Mouse (Mus musculus) liver, postnatal 0 days (tissue): ENCODE results near the gene Ccdc62. TPM values are rescaled to one million over a fixed set of nuclear protein-coding genes. Genes with fewer than 3 reads are reported as not detected.

Experiments used
- ATAC-seq: fragments of 200-750 bp; cut with Nextera tagmentation; 2 replicates; pipeline ENCODE4 v1.8.0; 2017; ENCODE audit warnings: mild to moderate bottlenecking, moderate library complexity
- DNase-seq: peaks from one replicate; pipeline ENCODE4 v3.0.0-alpha.2; 2016
- H3K27ac ChIP-seq: fragments of 300-500 bp; sonication (generic); 2 replicates; pipeline ENCODE4 v1.5.1; 2014; ENCODE audit warnings: antibody characterized with exemption, moderate library complexity, mild to moderate bottlenecking, low read depth
- H3K27me3 ChIP-seq: fragments of 300-500 bp; sonication (generic); 2 replicates; pipeline ENCODE4 v1.6.1; 2014; ENCODE audit warnings: low read length, control low read depth, mixed read lengths; ENCODE audit not compliant: insufficient read depth
- H3K36me3 ChIP-seq: fragments of 300-500 bp; sonication (generic); replicated peaks from 2 replicates; pipeline ENCODE4 v1.6.1; 2014; ENCODE audit warnings: mild to moderate bottlenecking, control low read depth, low read length, moderate library complexity, mixed read lengths; ENCODE audit not compliant: insufficient read depth
- H3K4me1 ChIP-seq: fragments of 300-500 bp; sonication (generic); 2 replicates; pipeline ENCODE4 v1.6.1; 2014; ENCODE audit warnings: antibody characterized with exemption, mild to moderate bottlenecking, control low read depth; ENCODE audit not compliant: insufficient read depth
- H3K4me2 ChIP-seq: fragments of 300-500 bp; sonication (generic); 2 replicates; pipeline ENCODE4 v1.6.1; 2014; ENCODE audit warnings: low read depth, mild to moderate bottlenecking, low read length, moderate library complexity, mixed read lengths
- H3K4me3 ChIP-seq: fragments of 300-500 bp; sonication (generic); 2 replicates; pipeline ENCODE4 v1.5.1; 2014; ENCODE audit warnings: low read depth, low read length
- H3K9ac ChIP-seq: fragments of 300-500 bp; sonication (generic); replicated peaks from 2 replicates; pipeline ENCODE4 v1.6.1; 2014; ENCODE audit warnings: mild to moderate bottlenecking, moderate library complexity
- H3K9me3 ChIP-seq: fragments of 300-500 bp; sonication (generic); 2 replicates; pipeline ENCODE4 v1.6.1; 2016; ENCODE audit warnings: mild to moderate bottlenecking, control low read depth, low read length, mixed read lengths
- CTCF ChIP-seq: sonication (generic); IDR thresholded peaks from 2 replicates; pipeline ENCODE4 v1.5.1; 2016; ENCODE audit warnings: antibody characterized with exemption, low read depth
- EP300 ChIP-seq: IDR thresholded peaks from 2 replicates; pipeline ENCODE4 v1.6.1; 2016; ENCODE audit warnings: antibody characterized with exemption, low read depth, mild to moderate bottlenecking
- WGBS: fragments of 180-500 bp; shearing (Covaris S2); extraction: QIAGEN DNeasy Blood & Tissue Kit; methylation state at CpG from one replicate; pipeline ENCODE4 v1.1.7; 2014; ENCODE audit not compliant: insufficient replicate concordance; 5-methylcytosine and 5-hydroxymethylcytosine counted together
- polyA plus RNA-seq: library from polyadenylated mRNA; unstranded; fragments of >200 nt; fragmentation: Nextera tagmentation; extraction: Ambion mirVana; gene quantifications from 2 replicates; pipeline ENCODE4 v1.2.1, GENCODE M21; 2015

Gene Ccdc62
- polyA plus RNA-seq, 1 experiment from 2014 or later = 3.1 TPM

DNA sequence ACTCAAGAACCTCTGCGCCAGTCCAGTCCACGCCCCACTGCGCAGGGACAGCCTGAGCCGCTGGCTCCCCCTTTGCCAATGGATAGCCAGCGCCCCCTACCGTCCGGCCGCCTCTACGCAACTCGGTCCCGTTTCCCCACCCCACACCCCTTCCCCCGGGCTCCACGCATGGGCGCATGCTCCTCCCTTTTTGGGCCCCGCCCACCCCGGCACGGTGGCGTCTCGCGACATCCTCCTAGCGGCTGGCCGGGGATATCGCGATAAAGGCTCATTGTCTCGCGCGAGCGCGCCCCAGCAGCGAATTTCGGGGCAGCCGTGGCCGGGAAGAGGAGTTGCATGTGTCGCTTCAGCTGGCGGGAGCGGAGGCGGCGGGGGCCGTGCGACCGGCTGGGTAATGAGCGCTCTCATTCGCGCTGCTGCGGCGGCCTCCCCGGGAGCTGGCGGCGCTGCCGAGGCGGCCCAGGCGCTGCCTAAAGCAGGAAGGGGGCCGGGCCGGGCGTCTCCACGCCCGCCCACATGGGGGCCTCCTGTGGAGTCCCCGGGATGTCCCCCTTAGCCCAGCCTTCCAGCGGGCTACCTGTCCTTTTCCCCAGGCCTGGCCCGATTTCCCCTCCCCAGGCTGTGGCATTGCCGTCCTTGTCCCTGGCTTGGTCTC lies 23.4 kb upstream of the Ccdc62 start, which contains the start of gene Denr:
Gene Denr, plus strand, starts transcription at position 200 of the 655 bp plus-strand sequence.
- Histone ChIP-seq H3K36me3 (peaks cover 19% of the 10 kb centered on the region), H3K27ac (peak within 1 kb of the TSS; percentile 81), H3K4me2 (peak within 1 kb of the TSS; percentile 93), H3K27me3 (no peaks in the 10 kb centered on the region), H3K4me3 (peak within 1 kb of the TSS; percentile 87), H3K9me3 (no peaks in the 10 kb centered on the region), H3K4me1 (peaks cover 10% of the 10 kb centered on the region), H3K9ac (peak within 1 kb of the TSS; percentile 98)
- ATAC-seq (peak; percentile 98), DNase-seq (peak; percentile 100)
- WGBS = under 1% methylated on average over 40 of the region's 61 CpGs
- TF ChIP-seq EP300 = peak; percentile 97
- peak; percentile 99 for TF ChIP-seq CTCF

DNA sequence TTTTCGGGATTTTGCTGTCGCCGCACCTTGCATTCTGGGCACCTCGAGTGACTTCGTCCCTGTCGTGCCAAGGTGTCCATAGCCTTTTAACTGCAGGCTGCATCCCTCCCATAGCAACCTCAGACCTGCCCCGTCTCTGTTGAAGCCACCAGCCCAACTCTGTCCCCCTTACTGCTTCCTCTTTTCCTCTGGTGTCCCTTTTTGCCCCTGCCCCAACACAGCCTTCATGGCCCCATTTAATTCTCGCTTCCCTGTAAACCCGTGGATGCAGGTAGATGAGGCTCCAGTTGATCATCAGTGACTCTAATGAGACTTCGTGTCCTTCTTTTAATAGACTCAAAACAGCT lies 22.9 kb upstream of the Ccdc62 start:
- no peaks in the 10 kb centered on the region for H3K27me3 ChIP-seq
- TF ChIP-seq EP300 (no peak), CTCF (no peak)
- H3K27ac ChIP-seq = peak overlapping the region; percentile 81
- peak overlapping the region; percentile 87 for H3K4me3 ChIP-seq
- H3K9ac ChIP-seq = peak overlapping the region; percentile 98
- WGBS = 2% methylated on average over 9 of the region's 10 CpGs
- H3K36me3 ChIP-seq = peaks cover 21% of the 10 kb centered on the region
- DNase-seq (no peak), ATAC-seq (no peak)
- H3K4me1 ChIP-seq = peaks cover 10% of the 10 kb centered on the region
- H3K4me2 ChIP-seq = peak overlapping the region; percentile 93
- H3K9me3 ChIP-seq = no peaks in the 10 kb centered on the region

DNA sequence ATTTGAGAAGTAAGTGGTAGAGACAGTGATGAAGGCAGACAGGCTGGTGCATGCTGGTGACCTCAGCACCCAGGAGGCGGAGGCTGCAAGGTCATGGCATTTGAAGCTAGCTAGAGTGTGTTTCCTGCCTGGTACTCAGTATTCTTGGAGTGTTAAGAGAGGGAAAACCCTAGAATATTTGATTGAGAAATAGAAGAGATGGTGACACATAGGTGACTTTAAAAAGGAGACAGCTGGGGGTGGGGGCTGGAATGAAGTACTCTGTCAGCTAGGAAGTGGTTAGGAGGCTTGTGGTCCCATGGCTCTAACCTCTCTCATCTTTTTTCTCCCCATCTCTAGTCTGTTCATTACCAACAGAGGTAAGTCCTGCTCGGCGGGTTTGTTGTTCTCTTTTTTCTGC lies 15.6 kb upstream of the Ccdc62 start:
- no peaks in the 10 kb centered on the region for H3K27me3 ChIP-seq
- WGBS = 60% methylated on average over 3 of the region's 3 CpGs
- peaks cover 32% of the 10 kb centered on the region for H3K36me3 ChIP-seq
- no peak overlapping the region for H3K4me2 ChIP-seq
- no peak for ATAC-seq
- H3K9ac ChIP-seq = no peak overlapping the region
- no peaks in the 10 kb centered on the region for H3K4me1 ChIP-seq
- TF ChIP-seq EP300 = no peak
- TF ChIP-seq CTCF = no peak
- H3K9me3 ChIP-seq = no peaks in the 10 kb centered on the region
- H3K4me3 ChIP-seq = no peak overlapping the region
- H3K27ac ChIP-seq = no peak overlapping the region
- peak; percentile 9 for DNase-seq

DNA sequence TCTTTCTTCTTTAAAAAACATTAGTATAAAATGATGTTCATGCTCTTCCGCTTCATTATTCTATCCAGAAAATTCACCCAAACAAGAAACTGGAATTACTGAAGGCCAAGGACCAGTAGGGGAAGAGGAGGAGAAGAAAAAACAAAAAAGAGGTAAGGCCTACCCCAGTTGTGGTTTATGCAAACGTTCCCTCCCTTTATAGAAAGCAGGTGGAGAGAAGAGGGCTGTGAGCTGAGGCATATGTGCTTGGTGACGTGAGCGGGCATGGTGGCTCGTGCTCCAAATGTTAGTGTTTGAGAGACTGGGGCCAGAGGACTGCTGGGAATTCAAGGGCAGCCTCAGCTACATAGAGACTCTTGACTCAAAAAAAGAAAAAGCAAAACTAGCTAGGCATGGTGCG lies 8.4 kb upstream of the Ccdc62 start:
- DNase-seq (no peak), ATAC-seq (no peak)
- H3K9me3 ChIP-seq = no peaks in the 10 kb centered on the region
- TF ChIP-seq EP300 (no peak), CTCF (no peak)
- no peaks in the 10 kb centered on the region for H3K4me1 ChIP-seq
- no peak overlapping the region for H3K4me2 ChIP-seq
- 84% methylated on average over 6 of the region's 6 CpGs for WGBS
- H3K36me3 ChIP-seq = peaks cover 57% of the 10 kb centered on the region
- H3K27ac ChIP-seq = no peak overlapping the region
- H3K27me3 ChIP-seq = no peaks in the 10 kb centered on the region
- no peak overlapping the region for H3K9ac ChIP-seq
- H3K4me3 ChIP-seq = no peak overlapping the region

DNA sequence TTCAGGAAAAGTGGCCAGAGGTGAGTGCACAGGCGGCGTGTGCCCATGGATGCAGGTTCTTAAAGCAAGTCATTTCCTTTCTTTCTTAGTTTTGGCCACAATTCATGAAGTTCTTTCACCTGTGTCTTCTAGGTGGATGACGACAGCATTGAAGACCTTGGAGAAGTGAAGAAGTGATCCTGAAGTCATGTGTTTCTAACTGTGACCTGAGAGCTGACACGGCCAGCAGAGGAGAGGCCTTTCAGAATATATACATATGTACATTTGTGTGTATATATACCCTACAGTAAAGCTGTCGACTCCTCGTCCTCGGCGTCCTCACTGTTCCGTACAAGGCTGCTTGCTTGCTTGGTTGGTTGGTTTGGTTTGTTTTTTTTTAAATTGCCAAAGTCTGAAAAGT lies 3.4 kb upstream of the Ccdc62 start, which contains the start of gene Gm43518:
Gene Gm43518, plus strand, starts transcription at position 301 of the 400 bp plus-strand sequence.
- H3K4me2 ChIP-seq = no peak within 1 kb of the TSS
- H3K27ac ChIP-seq = no peak within 1 kb of the TSS
- H3K27me3 ChIP-seq = no peaks in the 10 kb centered on the region
- peaks cover 43% of the 10 kb centered on the region for H3K36me3 ChIP-seq
- no peaks in the 10 kb centered on the region for H3K9me3 ChIP-seq
- ATAC-seq (no peak), DNase-seq (no peak)
- peaks cover 8% of the 10 kb centered on the region; the same call in 1 of the 2 replicates for H3K4me1 ChIP-seq
- WGBS = 89% methylated on average over 9 of the region's 9 CpGs
- no peak for TF ChIP-seq CTCF
- no peak for TF ChIP-seq EP300
- no peak within 1 kb of the TSS for H3K4me3 ChIP-seq
- H3K9ac ChIP-seq = no peak within 1 kb of the TSS

DNA sequence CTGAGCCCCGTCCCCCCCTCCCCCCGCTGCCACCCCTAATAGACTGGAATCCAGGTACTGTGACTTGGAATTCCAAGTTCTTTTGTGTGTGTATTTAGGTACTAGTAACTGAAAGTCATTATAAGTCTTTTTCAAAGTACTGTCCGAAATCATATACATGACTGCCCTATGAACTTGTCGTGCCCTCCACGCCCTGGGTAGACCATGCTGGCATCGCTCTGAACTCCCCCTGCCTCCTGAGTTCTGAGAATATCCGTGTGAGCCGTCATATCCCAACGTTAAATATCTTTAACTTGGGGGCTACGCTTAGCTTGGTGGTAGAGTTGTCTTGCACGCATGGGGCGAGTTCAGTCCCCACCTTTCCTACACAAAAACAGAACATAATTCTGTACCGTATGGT lies 652 bp downstream of the Ccdc62 start:
- WGBS = 44% methylated on average over 13 of the region's 13 CpGs
- peaks cover 8% of the 10 kb centered on the region; the same call in 1 of the 2 replicates for H3K4me1 ChIP-seq
- H3K36me3 ChIP-seq = peaks cover 19% of the 10 kb centered on the region
- peak overlapping the region; percentile 74 for H3K4me3 ChIP-seq
- no peaks in the 10 kb centered on the region for H3K9me3 ChIP-seq
- H3K27ac ChIP-seq = peak overlapping the region; percentile 89
- H3K9ac ChIP-seq = peak overlapping the region; percentile 88
- H3K27me3 ChIP-seq = no peaks in the 10 kb centered on the region
- peak; percentile 12 for DNase-seq
- H3K4me2 ChIP-seq = peak overlapping the region; percentile 79
- no peak for TF ChIP-seq EP300
- TF ChIP-seq CTCF = no peak
- ATAC-seq = no peak
